Mouse (Mus musculus): Measurements from ENCODE around the gene Gipc3.

Gene Gipc3

DNA sequence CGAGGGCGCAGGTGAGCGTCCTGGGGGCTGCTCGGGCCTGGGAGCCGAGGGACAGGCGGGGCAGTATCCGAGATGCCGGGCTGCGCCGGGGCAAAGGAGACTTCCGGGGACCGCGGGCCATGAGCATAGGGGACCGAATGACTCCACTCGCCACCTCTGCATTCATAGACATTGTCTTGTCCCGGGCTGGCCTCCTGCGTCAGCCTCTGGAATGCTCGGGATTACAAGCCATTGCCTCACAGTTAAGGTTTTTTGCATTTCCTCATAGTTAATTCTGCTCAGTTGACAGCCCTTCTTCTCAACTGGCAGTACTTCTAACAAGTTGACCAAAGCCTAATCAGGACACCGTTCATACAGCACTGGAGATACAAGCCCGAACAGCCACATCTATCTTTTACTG lies 21.6 kb downstream of the Gipc3 start:
- DNase-seq (ENCODE audit: low read depth): peak; percentile 50

DNA sequence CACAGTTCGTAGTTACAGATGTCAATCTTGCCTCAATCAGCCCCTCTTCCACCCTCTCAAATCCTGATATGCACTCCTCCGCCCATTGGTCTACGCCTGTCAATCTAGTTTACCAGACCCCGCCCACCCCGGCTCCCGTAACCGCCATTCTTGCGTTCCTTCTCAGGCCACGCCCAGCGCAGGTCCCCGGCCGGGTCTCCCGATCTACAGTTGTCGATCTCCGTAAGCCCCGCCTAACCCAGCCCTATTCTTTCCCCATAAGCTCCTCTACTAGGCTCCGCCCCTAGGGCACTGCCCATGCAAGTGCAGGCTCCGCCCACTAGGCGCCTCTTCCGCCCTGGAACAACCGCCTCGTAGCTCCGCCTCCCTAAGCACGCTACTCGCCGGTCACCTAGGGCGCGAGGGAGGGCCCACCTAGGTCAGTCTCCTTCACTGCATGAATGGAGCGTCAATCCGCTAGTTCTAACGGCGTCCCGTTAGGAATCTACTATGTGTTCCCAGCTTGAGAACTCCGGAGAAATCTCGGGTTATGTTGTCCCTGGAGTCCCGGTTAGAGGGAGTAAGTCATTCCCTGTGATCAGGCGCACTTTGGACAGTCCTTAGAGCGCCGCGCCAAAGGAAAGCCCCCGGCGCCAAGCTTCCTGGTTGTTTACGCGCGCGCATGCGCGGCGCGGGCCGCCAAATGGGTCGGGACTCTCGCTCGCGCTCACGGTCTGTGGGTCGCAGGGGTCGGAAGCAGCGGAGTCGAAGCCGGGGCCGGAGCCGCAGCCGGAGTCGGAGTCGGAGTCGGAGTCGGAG lies 22.3 kb downstream of the Gipc3 start, which contains the start of gene Cactin:
Cactin (plus strand) TSS at position 554 of the 798 bp plus-strand sequence.
- DNase-seq (ENCODE audit: low read depth): peak; percentile 100

DNA sequence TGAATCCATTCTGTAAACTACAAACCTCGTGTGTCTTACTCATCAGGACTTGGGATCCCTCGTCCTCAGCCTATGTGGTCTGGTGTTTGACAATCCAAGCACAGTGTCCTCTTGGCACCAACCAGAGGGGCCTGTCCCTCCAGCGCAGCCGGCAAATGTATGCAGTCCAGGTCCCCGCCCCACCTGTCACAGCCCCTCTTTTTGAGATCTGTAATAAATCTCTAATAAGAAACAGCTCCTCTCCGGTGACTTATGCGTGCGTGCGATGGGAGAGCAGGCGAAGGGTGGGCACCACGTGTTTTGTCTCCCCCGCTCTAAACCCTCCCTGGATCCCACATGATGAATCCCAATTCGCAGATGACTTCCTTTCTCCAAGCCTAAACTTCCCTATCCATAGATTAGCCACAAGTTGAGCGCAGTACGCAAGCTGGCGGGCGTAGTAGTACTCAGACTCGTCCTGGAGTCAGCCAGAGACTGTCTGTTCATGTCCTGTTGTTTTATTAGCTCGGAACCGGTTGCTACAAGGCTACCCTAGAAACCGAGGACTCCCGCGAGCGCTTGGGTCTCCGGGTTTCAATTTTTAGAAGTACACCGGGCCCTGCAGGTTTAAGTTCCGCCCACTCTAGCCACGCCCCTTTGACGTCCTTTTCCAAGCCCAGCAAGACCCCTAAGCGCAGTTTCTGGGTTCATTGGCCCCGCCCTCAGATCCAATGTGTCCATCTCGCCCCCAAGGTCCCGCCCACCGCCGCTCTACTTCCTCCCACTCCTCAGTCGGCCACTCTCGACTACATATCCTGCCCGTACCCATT lies 23.1 kb downstream of the Gipc3 start:
- DNase-seq (ENCODE audit: low read depth): peak; percentile 100

GRCm38 (mm10) chr10:81319330-81319699 lies 23.8 kb downstream of the Gipc3 start:
- peak; percentile 60 for DNase-seq (ENCODE audit: low read depth)

- peak; percentile 68 for DNase-seq (ENCODE audit: low read depth)
Observed at GRCm38 (mm10) chr10:81318589-81319329, 24.3 kb downstream of the Gipc3 start.

GRCm38 (mm10) chr10:81317273-81317672 lies 25.8 kb downstream of the Gipc3 start:
- DNase-seq (ENCODE audit: low read depth): no peak

GRCm38 (mm10) chr10:81316338-81317060 lies 26.6 kb downstream of the Gipc3 start:
- DNase-seq (ENCODE audit: low read depth): peak; percentile 52

GRCm38 (mm10) chr10:81315587-81315986 lies 27.5 kb downstream of the Gipc3 start:
- no peak for DNase-seq (ENCODE audit: low read depth)

- no peak for DNase-seq (ENCODE audit: low read depth)
Observed at GRCm38 (mm10) chr10:81314201-81314600, 28.9 kb downstream of the Gipc3 start.

DNA sequence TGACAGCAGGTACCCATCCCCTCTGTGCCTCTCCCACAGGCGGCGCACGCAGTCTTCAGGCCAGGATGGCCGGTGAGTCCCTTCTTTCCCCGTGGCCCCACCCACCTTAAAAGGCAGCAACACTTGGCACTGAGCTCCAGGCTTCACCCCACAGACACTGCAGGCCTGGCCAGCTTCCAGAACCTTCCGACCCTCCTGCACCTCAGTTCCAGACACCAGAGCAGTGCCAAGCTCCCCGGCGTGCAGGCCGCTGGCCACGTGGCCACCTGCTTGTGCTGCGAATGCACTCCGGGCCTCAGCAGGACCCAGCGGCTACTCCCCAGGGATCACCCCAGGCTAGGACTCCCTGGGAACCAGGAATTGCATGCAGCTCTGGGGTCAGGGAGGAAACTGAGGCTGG lies 29.5 kb downstream of the Gipc3 start:
- DNase-seq (ENCODE audit: low read depth): no peak

DNA sequence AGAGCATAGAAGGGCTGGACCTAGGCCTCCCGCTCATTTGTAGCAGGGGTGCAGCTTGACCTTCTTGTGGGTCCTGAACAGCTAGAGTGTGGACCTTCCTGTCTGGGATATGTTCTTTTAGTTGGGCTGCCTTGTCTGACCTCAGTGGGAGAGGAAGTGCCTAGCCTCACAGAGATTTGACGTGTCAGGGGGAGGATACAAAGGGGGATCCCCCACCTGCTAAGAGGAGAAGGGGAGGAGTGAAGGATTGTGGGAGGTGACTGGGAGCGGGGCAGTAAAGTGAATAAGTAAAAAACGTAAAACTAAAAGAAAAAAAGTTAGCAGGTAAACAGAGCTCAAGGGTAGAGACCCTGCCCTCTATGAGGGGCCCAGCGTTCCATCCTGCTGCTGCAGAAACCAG lies 33.5 kb downstream of the Gipc3 start:
- no peak for DNase-seq (ENCODE audit: low read depth)

DNA sequence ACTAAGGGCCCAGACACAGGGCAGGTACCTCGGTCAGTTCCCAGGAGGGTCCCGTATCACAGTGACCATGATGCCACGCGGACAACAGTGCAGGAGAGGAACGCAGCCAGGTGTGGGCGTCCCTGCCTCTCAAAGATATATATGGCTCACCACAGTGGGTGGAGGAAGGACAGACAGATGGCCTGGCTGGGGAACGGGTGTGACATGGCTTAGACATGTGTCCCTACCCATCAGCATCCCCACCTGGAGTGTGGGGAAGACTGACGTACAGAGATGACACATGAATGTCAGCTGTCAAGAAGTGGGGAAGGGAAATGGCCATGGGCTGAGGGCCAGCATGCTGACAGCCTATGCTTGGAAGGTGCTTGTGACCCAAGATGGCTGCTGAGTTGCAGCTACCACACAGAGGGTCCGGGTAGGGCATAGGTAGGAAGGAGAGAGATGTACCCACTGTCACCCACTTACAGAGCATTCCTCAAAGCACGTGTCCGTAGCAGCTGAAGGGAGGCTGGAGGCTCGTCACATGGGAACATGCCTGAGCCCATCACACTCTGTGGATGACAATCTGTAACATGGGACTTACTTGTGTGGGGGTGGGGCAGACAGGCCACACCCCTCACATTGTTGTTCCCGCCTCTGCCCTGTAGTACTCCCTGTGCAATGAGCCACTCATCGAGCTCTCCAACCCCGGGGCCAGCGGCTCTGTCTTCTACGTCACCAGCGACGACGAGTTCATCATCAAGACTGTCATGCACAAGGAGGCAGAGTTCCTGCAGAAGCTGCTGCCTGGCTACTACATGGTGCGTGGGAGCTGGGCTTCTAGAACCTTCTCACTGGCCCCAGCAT lies 36.0 kb downstream of the Gipc3 start:
- DNase-seq (ENCODE audit: low read depth): no peak

GRCm38 (mm10) chr10:81306173-81306668 lies 36.8 kb downstream of the Gipc3 start:
- no peak for DNase-seq (ENCODE audit: low read depth)

DNA sequence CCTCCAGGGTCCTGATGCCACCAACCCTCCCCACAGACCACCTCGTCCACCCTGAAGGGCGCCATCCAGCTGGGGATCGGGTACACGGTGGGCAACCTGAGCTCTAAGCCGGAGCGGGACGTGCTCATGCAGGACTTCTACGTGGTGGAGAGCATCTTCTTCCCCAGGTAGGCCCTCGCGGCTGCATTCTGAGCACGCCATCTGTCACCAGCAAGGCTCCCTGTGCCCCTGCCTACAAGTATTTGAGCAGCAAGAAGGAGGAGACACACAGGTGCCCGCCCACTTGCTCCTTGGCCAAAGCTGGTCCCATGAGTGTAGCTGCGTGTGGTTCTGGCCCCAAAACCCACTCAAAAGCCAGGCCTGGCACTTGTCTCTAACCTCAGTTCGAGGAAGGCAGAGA lies 37.4 kb downstream of the Gipc3 start:
- no peak for DNase-seq (ENCODE audit: low read depth)

GRCm38 (mm10) chr10:81304597-81305238 lies 38.3 kb downstream of the Gipc3 start:
- DNase-seq (ENCODE audit: low read depth): peak; percentile 77

- DNase-seq (ENCODE audit: low read depth): no peak
Observed at GRCm38 (mm10) chr10:81303761-81304160, 39.3 kb downstream of the Gipc3 start.

- DNase-seq (ENCODE audit: low read depth): no peak
Observed at GRCm38 (mm10) chr10:81303258-81303657, 39.8 kb downstream of the Gipc3 start.

DNA sequence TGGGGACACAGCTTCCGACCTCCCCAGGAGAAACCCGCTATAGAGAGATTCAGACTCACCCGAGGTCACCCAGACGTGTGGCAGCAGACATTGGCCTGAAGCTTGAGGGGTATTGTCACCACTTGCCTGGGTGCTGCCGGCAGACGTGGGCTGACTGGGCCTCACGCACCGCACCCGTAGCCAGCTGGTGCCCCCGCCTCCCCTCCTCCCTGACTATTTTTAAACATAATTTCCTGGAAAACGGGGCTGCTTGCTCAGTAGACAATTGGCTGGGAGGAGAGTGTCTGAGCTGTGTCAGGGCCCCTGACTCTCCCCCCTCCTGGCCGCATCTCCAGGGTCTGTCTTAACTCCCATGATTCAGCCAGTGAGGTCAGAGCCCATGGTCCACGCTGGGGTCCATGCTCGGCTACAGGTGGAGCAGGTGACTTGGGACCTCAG lies 40.3 kb downstream of the Gipc3 start:
- DNase-seq (ENCODE audit: low read depth): no peak

DNA sequence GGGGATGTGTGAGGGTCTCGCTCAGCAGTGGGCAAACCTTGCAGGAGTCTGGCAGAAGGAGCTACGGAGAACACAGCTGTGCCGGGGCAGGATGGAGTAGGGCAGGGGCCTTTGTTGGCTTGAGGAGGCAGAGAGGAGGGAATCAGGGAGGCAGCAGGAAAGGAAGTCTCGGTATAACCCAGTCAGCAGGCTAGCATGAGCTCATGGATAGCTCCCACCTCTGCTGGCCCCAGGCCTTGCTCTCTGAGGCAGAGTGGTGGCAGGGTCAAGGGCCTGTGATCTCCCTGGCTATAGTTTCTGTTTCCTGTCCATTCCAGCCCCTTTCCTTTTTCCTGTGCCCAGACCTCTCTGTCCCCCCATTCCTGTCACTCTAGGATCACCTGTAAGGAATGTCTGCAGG lies 40.8 kb downstream of the Gipc3 start:
- no peak for DNase-seq (ENCODE audit: low read depth)

GRCm38 (mm10) chr10:81301321-81301720 lies 41.7 kb downstream of the Gipc3 start:
- DNase-seq (ENCODE audit: low read depth): no peak

Measured in NIH3T3 (cell line).